Mouse (Mus musculus) skeletal muscle tissue, adult 2 months (tissue): ENCODE data around the gene Fcrl6.

Experiments
- DNase-seq: peaks from one replicate; pipeline ENCODE4 v3.0.0-alpha.2; 2012; ENCODE audit warnings: low read depth, low spot score

Fcrl6 gene

GRCm38 (mm10) chr1:172602326-172602725, at the start of gene Fcrl6:
Fcrl6 (minus strand) TSS chr1:172602551.
- no peak for DNase-seq

- DNase-seq, result no peak
Measured at GRCm38 (mm10) chr1:172651288-172651987, 49.1 kb upstream of the Fcrl6 start.

GRCm38 (mm10) chr1:172650519-172651287, 48.4 kb upstream of the Fcrl6 start:
- peak; percentile 67 for DNase-seq

- no peak for DNase-seq
Measured at GRCm38 (mm10) chr1:172649396-172649795, 47.0 kb upstream of the Fcrl6 start.

- no peak for DNase-seq
Measured at GRCm38 (mm10) chr1:172647236-172647635, 44.9 kb upstream of the Fcrl6 start.

- DNase-seq, result no peak
Measured at GRCm38 (mm10) chr1:172638781-172639180, 36.4 kb upstream of the Fcrl6 start.

- no peak for DNase-seq
Measured at GRCm38 (mm10) chr1:172637801-172638200, 35.5 kb upstream of the Fcrl6 start.

- no peak for DNase-seq
Measured at GRCm38 (mm10) chr1:172636266-172636665, 33.9 kb upstream of the Fcrl6 start.

GRCm38 (mm10) chr1:172635258-172635657, 32.9 kb upstream of the Fcrl6 start:
- no peak for DNase-seq

GRCm38 (mm10) chr1:172634136-172634535, 31.8 kb upstream of the Fcrl6 start:
- no peak for DNase-seq

- DNase-seq, result peak; percentile 98
Measured at GRCm38 (mm10) chr1:172632451-172633326, 30.3 kb upstream of the Fcrl6 start, which contains the start of gene Dusp23. Dusp23 (minus strand) TSS chr1:172632962.

GRCm38 (mm10) chr1:172631721-172632120, 29.4 kb upstream of the Fcrl6 start:
- DNase-seq, result no peak

GRCm38 (mm10) chr1:172629831-172630230, 27.5 kb upstream of the Fcrl6 start:
- no peak for DNase-seq

GRCm38 (mm10) chr1:172626306-172626705, 24.0 kb upstream of the Fcrl6 start:
- no peak for DNase-seq

- DNase-seq, result no peak
Measured at GRCm38 (mm10) chr1:172624081-172624480, 21.7 kb upstream of the Fcrl6 start.

GRCm38 (mm10) chr1:172623599-172623998, 21.2 kb upstream of the Fcrl6 start:
- DNase-seq, result no peak

GRCm38 (mm10) chr1:172619235-172619634, 16.9 kb upstream of the Fcrl6 start:
- peak; percentile 35 for DNase-seq

GRCm38 (mm10) chr1:172618141-172618540, 15.8 kb upstream of the Fcrl6 start:
- no peak for DNase-seq

GRCm38 (mm10) chr1:172617365-172618076, 15.2 kb upstream of the Fcrl6 start:
- DNase-seq, result no peak

- no peak for DNase-seq
Measured at GRCm38 (mm10) chr1:172616537-172617300, 14.4 kb upstream of the Fcrl6 start.

- DNase-seq, result no peak
Measured at GRCm38 (mm10) chr1:172615412-172615811, 13.1 kb upstream of the Fcrl6 start.
